Mouse (Mus musculus): ENCODE data around the gene Gm13769. TPM values are rescaled to one million over a fixed set of nuclear protein-coding genes. Genes with fewer than 3 reads are reported as not detected.
"Not testable (repeated sequence)": the region's sequence is repeated elsewhere in the genome, so short reads cannot be mapped to it uniquely, and the experiment has no call there.

Gene Gm13769
- polyA plus RNA-seq (2012; rRNA removed): 0.03 TPM in 1 of 2 replicates, not detected in the other

DNA sequence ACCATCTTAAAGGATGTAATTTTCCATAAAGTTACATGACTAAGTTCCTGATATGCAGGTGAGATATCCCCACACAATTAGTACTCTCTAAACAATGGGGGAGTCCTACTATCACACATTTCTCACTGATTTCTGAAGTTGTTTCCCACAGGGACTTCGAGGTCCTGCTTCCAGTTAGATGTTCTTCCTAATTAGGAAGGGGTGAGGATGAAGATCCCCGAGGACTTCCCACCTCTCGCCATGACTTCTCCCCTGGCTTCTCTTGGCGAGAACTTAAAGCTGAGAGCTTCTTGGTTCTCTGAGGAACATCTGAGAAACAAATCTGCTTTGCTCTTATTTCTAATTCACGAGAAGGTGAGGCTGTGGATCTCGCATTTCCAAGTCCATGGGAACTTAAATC is at the start of gene Gm13769:
TSS of gene Gm13769 (plus strand) at position 301 of the 400 bp plus-strand sequence.
- not testable (repeated sequence) for DNase-seq (ENCODE audit: low read depth)

DNA sequence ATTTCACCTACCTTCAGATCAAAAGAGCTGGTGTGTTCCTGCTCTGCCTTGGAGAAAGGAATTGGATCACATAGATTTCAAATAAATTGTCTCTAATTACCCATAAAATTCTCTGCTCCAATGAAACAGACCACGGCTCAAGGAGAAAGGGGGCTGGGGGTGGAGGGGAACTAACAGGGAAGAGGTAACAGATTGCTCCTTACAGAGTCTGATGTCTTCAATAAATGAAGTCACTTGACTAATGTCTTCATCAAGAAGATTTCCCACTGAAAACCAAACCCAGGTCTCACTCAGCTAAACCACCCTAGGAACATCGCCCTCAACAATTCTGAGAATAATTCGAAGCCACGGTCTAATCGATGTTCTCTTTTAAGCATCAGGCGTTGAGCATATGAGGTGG is 29.3 kb upstream of the Gm13769 start, which contains the start of gene Olfr1272:
TSS of gene Olfr1272 (minus strand) at position 101 of the 400 bp plus-strand sequence.
- TF ChIP-seq CTCF (IDR thresholded peaks at IDR 0.05; ENCODE audit: borderline replicate concordance, extremely low read depth, insufficient read depth, insufficient read length) (no peak), POLR2A (IDR thresholded peaks at IDR 0.05; ENCODE audit: borderline replicate concordance, extremely low read depth, insufficient read depth, insufficient read length, poor library complexity, severe bottlenecking) (no peak)
- no peak for DNase-seq (ENCODE audit: low read depth)

DNA sequence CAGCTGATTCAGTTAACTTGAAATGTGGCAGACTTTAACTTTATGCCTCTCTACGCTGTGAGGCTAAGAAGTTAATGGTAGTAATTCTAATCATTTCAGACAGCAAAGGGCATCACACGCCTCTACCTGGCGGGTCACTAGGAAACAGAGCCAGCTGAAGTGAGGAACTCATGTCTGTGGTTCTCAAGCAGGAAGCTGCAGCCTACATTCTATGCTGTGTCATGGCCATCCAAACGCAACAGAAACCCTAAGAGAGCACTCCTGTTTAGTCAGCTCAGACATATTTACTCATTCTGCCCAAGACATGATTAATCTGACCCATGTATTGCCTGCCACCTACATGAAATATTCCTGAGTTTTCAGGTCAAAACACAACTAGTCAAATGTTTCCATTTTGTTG is 24.7 kb downstream of the Gm13769 start:
- not testable (repeated sequence) for DNase-seq (ENCODE audit: low read depth)

DNA sequence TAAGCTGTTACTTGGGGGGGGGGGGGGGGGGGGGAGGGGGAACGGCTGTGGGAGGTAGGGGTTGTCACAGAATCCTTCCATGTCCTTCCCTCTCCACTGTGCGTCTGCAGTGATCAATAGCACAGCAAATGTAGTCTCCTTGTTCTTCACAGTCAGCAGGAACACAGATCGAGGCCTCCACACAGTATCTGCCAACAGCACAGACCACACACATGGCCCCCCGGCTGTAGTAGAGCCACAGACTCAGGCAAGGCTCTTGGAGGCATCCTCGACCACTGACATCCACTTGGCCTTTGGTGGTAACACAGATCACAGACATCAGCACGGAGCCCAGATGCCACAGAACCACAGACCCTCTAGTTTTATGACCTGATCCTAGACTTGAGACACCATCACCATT is 29.0 kb downstream of the Gm13769 start:
- DNase-seq (ENCODE audit: low read depth): not testable (repeated sequence)

DNA sequence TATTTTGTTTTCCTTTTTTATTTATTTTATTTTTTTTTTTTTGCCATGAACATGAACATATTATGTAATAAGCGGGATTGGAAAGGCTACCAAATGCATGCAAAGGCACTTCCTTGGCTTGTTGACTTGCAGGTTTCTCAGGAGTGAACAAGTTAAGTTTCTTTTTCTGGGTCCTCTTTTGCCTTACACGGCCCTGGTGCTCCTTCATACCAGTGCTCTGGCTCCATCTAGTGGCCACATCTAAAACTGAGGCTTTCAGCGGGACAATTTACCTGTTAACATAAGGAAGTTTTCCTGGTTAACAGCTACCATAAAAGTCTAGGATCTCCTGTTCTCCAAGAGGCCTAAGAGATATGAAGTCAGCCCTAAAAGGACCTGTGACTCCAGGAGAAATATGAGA is 29.5 kb downstream of the Gm13769 start:
- not testable (repeated sequence) for DNase-seq (ENCODE audit: low read depth)

DNA sequence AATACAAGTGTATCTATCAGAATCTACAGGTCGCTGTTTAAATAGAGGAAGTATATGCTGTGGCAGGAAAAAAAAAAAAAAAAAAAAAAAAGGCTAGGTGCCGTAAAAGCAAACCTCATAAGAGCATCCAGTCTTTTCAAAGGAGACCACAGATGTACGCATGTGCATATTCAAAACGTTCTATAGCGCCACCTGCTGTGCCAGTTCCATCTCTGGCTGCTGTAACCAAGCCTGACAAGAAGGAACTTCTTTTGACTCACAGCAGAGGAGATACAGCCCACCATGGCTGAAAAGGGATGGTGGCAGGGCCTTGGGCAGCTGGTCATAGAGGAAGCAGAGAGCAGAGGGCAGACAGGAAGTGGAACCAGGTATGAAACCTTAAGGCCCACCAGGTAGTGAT is 37.2 kb downstream of the Gm13769 start:
- not testable (repeated sequence) for DNase-seq (ENCODE audit: low read depth)

DNA sequence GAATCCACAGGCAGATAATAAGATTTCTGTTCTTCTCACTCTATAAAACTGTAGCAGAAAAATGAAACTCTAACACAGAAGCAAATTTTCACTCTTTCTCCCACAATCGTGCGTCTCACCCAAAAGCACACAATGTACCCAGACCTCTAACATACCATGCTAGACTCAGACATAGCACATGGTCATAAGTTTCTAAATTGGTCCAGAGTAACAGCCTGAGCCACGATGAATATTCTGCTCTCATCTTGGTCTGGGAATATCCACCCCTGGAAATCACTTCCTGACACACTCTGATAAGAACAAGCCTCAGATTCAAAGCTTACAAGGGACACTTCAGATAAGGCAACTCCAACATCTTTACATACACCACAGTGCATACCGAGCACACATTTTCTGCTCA is 38.2 kb downstream of the Gm13769 start:
- not testable (repeated sequence) for DNase-seq (ENCODE audit: low read depth)

Other genes with a start within 250 kb of the Gm13769 start
- not detected in 2 replicates for gene Olfr1269, start 200.8 kb upstream of the Gm13769 start, polyA plus RNA-seq (2012; rRNA removed)
- not detected in 2 replicates for gene Olfr32, start 179.9 kb upstream of the Gm13769 start, polyA plus RNA-seq (2012; rRNA removed)
- gene Olfr1270, start 169.1 kb upstream of the Gm13769 start, polyA plus RNA-seq (2012; rRNA removed): not detected in 2 replicates
- not detected in 2 replicates for gene Olfr1506, start 97.7 kb upstream of the Gm13769 start, polyA plus RNA-seq (2012; rRNA removed)
- not detected in 2 replicates for gene Olfr142, start 64.6 kb upstream of the Gm13769 start, polyA plus RNA-seq (2012; rRNA removed)
- not detected in 2 replicates for gene Olfr1271, start 51.2 kb upstream of the Gm13769 start, polyA plus RNA-seq (2012; rRNA removed)
- gene Olfr1272, start 29.4 kb upstream of the Gm13769 start, polyA plus RNA-seq (2012; rRNA removed): not detected in 2 replicates
- gene Olfr1274-ps, start 76.5 kb downstream of the Gm13769 start, polyA plus RNA-seq (2012; rRNA removed): not detected in 2 replicates